Mouse (Mus musculus) midbrain, embryonic 13.5 days (tissue): ENCODE measurements at regions not wholly inside any gene's neighbourhood (a gene's known extent, or its start where the extent isn't known, plus 50 kb on each side); places are given as distances from the start of the nearest gene placed in this dataset.

Experiments used
- ATAC-seq: fragments of 200-750 bp; cut with Nextera tagmentation; 2 replicates; pipeline ENCODE4 v1.8.0; 2017; ENCODE audit warnings: mild to moderate bottlenecking, moderate TSS enrichment, moderate library complexity
- H3K27ac ChIP-seq: fragments of 300-500 bp; sonication (generic); 2 replicates; pipeline ENCODE4 v1.5.1; 2015; ENCODE audit warnings: inconsistent platforms, mild to moderate bottlenecking, moderate library complexity
- H3K27me3 ChIP-seq: fragments of 300-500 bp; sonication (generic); 2 replicates; pipeline ENCODE4 v1.6.1; 2015; ENCODE audit warnings: mild to moderate bottlenecking, inconsistent platforms
- H3K36me3 ChIP-seq: fragments of 300-500 bp; sonication (generic); 2 replicates; pipeline ENCODE4 v1.6.1; 2015; ENCODE audit warnings: mild to moderate bottlenecking, inconsistent platforms
- H3K4me1 ChIP-seq: fragments of 300-500 bp; sonication (generic); replicated peaks from 2 replicates; pipeline ENCODE4 v1.6.1; 2015; ENCODE audit warnings: inconsistent platforms
- H3K4me2 ChIP-seq: fragments of 300-500 bp; sonication (generic); replicated peaks from 2 replicates; pipeline ENCODE4 v1.6.1; 2015; ENCODE audit warnings: moderate library complexity, mild to moderate bottlenecking, inconsistent platforms
- H3K4me3 ChIP-seq: fragments of 300-500 bp; sonication (generic); replicated peaks from 2 replicates; pipeline ENCODE4 v1.5.1; 2015; ENCODE audit warnings: mild to moderate bottlenecking, inconsistent platforms
- H3K9ac ChIP-seq: fragments of 300-500 bp; sonication (generic); replicated peaks from 2 replicates; pipeline ENCODE4 v1.6.1; 2015; ENCODE audit warnings: mild to moderate bottlenecking, inconsistent platforms
- H3K9me3 ChIP-seq: fragments of 300-500 bp; sonication (generic); 2 replicates; pipeline ENCODE4 v1.6.1; 2016; ENCODE audit warnings: mild to moderate bottlenecking, inconsistent platforms
- WGBS: fragments of 180-500 bp; shearing (Covaris S2); methylation state at CpG from one replicate; pipeline ENCODE4 v1.1.7; 2015; 5-methylcytosine and 5-hydroxymethylcytosine counted together

DNA sequence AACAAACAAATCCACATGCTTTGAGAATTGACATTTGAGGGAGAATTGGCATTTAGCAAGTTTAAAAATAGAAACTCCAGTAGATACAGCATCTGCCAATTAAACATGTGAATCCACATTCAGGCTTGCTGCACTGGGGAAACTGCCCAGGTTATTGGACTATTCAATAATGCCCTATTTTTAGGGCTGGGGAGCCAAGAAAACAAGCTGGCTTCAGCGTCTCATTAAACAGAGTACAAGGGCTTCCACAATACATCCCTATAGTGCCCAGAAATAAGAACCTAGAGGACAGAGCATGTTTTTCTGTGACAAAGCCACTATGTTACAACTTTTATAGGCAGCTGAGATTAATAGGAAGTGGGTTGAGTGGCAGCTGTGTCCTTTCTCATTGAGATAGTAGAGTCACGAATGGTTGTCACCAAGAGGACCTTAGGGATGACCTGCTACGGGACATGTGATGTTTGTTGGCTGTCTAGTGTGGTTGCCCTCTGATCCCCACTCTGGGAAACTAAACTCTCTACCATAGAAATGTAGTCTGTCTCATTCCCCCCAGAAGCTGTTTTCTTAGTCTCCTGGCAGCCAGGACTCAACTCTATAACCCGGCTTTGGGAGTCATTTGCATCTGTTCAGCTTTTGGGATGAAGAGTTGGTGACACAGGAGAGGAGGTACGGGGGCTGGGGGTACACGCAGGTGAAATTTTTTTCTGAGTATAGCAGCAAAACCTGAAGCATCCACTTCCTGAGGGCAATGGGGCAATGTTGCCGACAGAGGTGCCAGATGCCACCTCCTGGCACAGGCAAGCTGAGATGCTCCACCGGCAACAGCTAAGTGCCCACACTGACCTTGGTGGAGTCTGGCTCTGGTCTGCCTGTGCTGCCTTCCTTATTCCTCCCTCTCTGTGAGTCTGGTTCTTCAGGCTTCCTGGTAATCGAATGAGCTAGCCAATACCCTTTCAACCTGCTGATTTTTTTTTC, 53.0 kb upstream of the Usp24 start:
- 88% methylated on average over 9 of the region's 9 CpGs for WGBS
- no peak overlapping the region for H3K27ac ChIP-seq
- no peak for ATAC-seq

More for the DNA sequence above, 53.0 kb upstream of the Usp24 start:
- no peaks in the 10 kb centered on the region for H3K9me3 ChIP-seq
- no peak overlapping the region for H3K4me2 ChIP-seq
- no peak overlapping the region for H3K9ac ChIP-seq
- no peaks in the 10 kb centered on the region for H3K36me3 ChIP-seq
- H3K27me3 ChIP-seq: no peaks in the 10 kb centered on the region
- H3K4me1 ChIP-seq: no peaks in the 10 kb centered on the region
- H3K4me3 ChIP-seq: no peak overlapping the region
